Comparison of ENCODE assay signal across 17 mouse cellular contexts in genomic region chr13:36531893-36532292, GRCm38 (mm10).
DNase-seq lines count a peak whose midpoint lies in the region; TF ChIP-seq lines count a peak whose summit lies in the region.
"Had no signal": no experiment of that assay in that cellular context is flagged by ENCODE, and none has a peak within 500 bp of the region (broad histone marks: within the 10 kb centered on the region; RNA-seq: fewer than 3 reads in every experiment).

No protein-coding gene starts in this region.

- no peak for TF ChIP-seq POLR2A in kidney, adult 2 months (IDR thresholded peaks at IDR 0.05; ENCODE audit: low read depth, low read length)

- no peaks in the 10 kb centered on the region for H3K27me3 ChIP-seq in heart, embryonic 10.5 days (ENCODE audit: insufficient read depth, poor library complexity, severe bottlenecking)
- no peaks in the 10 kb centered on the region for H3K27me3 ChIP-seq in kidney, adult 2 months (replicated peaks; ENCODE audit: control insufficient read depth, insufficient read depth, low read length)
- H3K27me3 ChIP-seq: embryonic facial prominence, embryonic 12.5 days; hindbrain, embryonic 12.5 days had no signal

- H3K4me1 ChIP-seq in heart, embryonic 10.5 days: peaks cover 43% of the 10 kb centered on the region
- no peaks in the 10 kb centered on the region; the same call in 1 of the 2 replicates for H3K4me1 ChIP-seq in kidney, adult 2 months (ENCODE audit: control insufficient read depth, insufficient read depth, low read length)

- peak overlapping the region; percentile 28; the same call in 1 of the 2 replicates for H3K4me3 ChIP-seq in heart, embryonic 10.5 days
- no peak overlapping the region for H3K4me3 ChIP-seq in kidney, adult 2 months (ENCODE audit: insufficient read depth, low read depth, low read length)
- H3K4me3 ChIP-seq: embryonic facial prominence, embryonic 12.5 days; hindbrain, embryonic 12.5 days had no signal

- no peak for DNase-seq in heart, embryonic 10.5 days (ENCODE audit: low spot score)
- DNase-seq in heart, postnatal 25 days (ENCODE audit: low spot score): no peak
- peak; percentile 8 for DNase-seq in kidney, adult 2 months
- DNase-seq in kidney, adult 8-10 months: no peak
- DNase-seq in Muller cell, postnatal 12 days (ENCODE audit: inconsistent ontology term): peak; percentile 26
- DNase-seq in left cerebral cortex, adult 9 months (ENCODE audit: low spot score in 2 of 2): peak; percentile 51 to 73
- DNase-seq in cerebellum, adult 18-20 months: no peak
- DNase-seq: adrenal gland, postnatal 25 days; B cell, adult 2 months; cerebellum, postnatal 25 days; kidney, adult 18-20 months; lung, embryonic 14.5 days; midbrain, embryonic 14.5 days; spleen, adult 18-20 months; thymus, postnatal 4 days had no signal

- no peak for TF ChIP-seq CTCF in kidney, adult 2 months (conservative IDR thresholded peaks at IDR 0.05; ENCODE audit: insufficient read depth, insufficient read length, low read depth, low read length)

- no peaks in the 10 kb centered on the region for H3K36me3 ChIP-seq in heart, embryonic 10.5 days
- H3K36me3 ChIP-seq in kidney, adult 2 months (ENCODE audit: control insufficient read depth, insufficient read depth, low read length): no peaks in the 10 kb centered on the region
- H3K36me3 ChIP-seq: embryonic facial prominence, embryonic 12.5 days; hindbrain, embryonic 12.5 days had no signal

- H3K9me3 ChIP-seq in heart, embryonic 10.5 days: no peaks in the 10 kb centered on the region
- H3K9me3 ChIP-seq: embryonic facial prominence, embryonic 12.5 days; hindbrain, embryonic 12.5 days had no signal

- WGBS in heart, embryonic 10.5 days: 43% methylated on average over 3 of the region's 3 CpGs
- 56% methylated on average over 3 of the region's 3 CpGs for WGBS in kidney, adult 2 months

- intact Hi-C loops in heart, postnatal 25 days (cut with DNase I): no loop called here

- peak overlapping the region; percentile 56 for H3K27ac ChIP-seq in heart, embryonic 10.5 days
- H3K27ac ChIP-seq in kidney, adult 2 months (ENCODE audit: insufficient read depth, low read depth, low read length): no peak overlapping the region
- H3K27ac ChIP-seq: embryonic facial prominence, embryonic 12.5 days; hindbrain, embryonic 12.5 days had no signal

Comparison
In these comparisons a context has a peak if more than half of its experiments do, and no peak if none do; other contexts are left out.
1. DNase-seq: peak in kidney, adult 2 months (single experiment), Muller cell, postnatal 12 days (single experiment) and left cerebral cortex, adult 9 months (2 of 2); none in heart, embryonic 10.5 days (single experiment), heart, postnatal 25 days (single experiment), kidney, adult 8-10 months (0 of 2) and cerebellum, adult 18-20 months (0 of 2).